Mouse (Mus musculus) thymus, adult 2 months (tissue): Measurements from ENCODE around the gene Acot8.
"Not testable (repeated sequence)": the region's sequence is repeated elsewhere in the genome, so short reads cannot be mapped to it uniquely, and the experiment has no call there.

Experiments used
- CTCF ChIP-seq: fragments of 200-500 bp; IDR thresholded peaks from 2 replicates; pipeline ENCODE4 v1.5.1; 2012; ENCODE audit warnings: mild to moderate bottlenecking, control low read depth, low read length, moderate library complexity, borderline replicate concordance; ENCODE audit not compliant: control insufficient read depth, poor library complexity, insufficient read depth; ENCODE audit errors: extremely low read depth
- POLR2A ChIP-seq: fragments of 200-500 bp; IDR thresholded peaks from 2 replicates; pipeline ENCODE4 v1.6.1; 2012; ENCODE audit warnings: mild to moderate bottlenecking, low read length, control low read depth, moderate library complexity; ENCODE audit not compliant: control insufficient read depth, poor library complexity, insufficient read depth; ENCODE audit errors: extremely low read depth

GRCm38 (mm10) chr2:164798554-164798953, 6.1 kb downstream of the Acot8 start:
- TF ChIP-seq CTCF, POLR2A: not testable (repeated sequence)
